Mouse (Mus musculus) brain, embryonic 18.5 days (tissue): ENCODE measurements around the gene Sept9.

Experiments
- DNase-seq: peaks from one replicate; pipeline ENCODE4 v3.0.0-alpha.2; 2012; ENCODE audit warnings: low read depth, low spot score

The Sept9 gene

DNA sequence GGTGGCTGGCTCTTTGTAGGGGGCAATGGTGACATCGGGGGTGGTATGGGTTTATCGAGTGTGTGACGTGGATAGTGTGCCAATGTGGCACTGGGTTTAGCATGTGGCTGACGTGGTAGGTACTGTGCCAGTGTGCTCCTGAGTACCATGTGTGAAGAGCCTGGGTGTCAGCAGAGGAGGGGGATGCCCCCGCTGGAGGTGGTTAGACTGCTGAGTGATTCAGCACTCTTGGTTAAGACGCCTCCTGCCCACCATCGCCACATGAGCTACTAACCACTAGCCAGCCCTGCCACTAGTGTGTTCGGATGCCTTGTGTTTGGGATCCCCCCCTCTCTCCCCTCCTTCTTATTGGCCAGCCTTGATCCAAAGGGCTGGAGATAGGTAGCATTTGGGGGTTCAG, 21.3 kb downstream of the Sept9 start:
- no peak for DNase-seq

DNA sequence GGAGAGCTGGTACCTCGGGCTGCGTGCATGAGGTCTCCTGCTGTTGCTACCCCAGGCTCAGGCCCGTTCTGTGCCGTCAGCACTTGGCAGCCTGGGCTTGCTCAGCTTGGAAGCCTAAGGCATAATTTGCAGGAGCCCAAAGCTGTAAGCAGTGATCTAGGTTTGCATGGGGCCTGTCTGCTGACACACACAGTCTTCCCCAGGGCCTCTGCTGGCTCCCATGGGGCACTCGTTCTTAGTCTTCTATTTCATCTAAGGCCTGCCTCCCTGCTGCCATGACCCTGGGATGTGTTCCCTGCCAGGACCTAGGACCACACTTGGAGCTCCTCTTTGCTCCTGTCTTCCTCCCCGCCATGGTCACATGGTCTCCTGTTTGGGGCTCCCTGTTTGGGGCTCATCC, 21.7 kb downstream of the Sept9 start:
- DNase-seq, result no peak

DNA sequence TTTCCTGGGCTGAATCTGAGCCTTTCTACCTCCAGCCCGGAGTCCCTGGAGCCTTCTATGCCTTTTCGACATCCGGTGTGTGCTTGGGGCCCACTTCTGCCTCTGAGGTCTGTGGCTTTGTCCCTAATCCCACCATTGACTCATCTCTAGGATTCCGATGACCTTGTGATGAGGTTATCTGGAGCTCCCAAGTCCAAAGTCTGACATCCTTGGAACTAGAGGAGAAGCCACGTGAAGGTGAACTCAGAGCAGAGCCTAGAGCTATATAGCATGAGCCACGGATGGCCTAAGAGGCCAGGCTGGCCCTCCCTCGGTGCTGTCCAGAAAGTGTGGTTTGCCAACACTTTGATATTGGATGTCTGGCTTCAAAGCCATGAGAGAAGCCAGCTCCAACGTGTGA, 23.4 kb downstream of the Sept9 start:
- no peak for DNase-seq

DNA sequence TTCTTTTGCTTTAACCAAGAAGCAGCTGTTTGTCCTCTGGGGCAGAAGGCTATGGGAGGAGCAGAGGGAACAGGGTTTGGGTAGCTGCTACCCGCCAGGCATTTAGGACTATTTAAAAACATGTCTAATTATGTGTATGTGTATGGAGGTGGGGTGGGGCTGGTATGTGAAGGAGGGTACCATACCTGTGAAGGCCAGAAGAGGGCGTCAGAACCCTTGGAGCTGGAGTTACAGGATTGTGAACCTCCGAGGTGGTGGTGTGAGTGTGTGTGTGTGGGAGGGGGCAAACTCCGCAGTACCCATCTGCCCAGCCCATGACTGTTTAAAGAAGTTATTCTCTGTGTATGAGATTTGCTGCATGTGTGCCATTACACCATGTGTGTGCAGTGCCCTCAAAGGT, 25.3 kb downstream of the Sept9 start:
- no peak for DNase-seq

- DNase-seq, result no peak
These were observed 26.2 kb downstream of the Sept9 start for GRCm38 (mm10) chr11:117225531-117226213.

GRCm38 (mm10) chr11:117226214-117226535, 26.7 kb downstream of the Sept9 start:
- DNase-seq, result no peak

- DNase-seq, result no peak
These were observed 28.7 kb downstream of the Sept9 start for GRCm38 (mm10) chr11:117228139-117228538.

DNA sequence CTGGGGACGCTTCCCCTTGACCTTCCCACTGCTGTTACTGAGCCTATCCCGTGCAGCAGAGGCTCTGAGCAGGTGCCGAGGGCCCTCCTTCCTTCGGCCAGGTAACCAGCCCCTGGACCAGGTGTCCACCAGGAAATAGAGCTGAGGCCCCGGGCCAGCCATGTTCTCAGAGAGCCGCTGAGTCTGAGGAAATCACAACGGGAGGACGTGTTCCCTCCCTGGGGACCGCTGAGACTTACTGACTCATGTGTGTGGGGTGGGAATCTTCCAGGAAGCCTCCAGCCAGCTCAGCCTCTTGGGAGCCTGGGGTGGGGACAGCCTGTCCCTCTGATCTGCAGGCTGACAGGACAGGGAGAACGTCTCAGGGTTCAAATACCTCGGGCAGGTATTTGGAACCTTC, 32.1 kb downstream of the Sept9 start:
- DNase-seq, result no peak

- no peak for DNase-seq
These were observed 32.6 kb downstream of the Sept9 start for GRCm38 (mm10) chr11:117232032-117232431.

GRCm38 (mm10) chr11:117232886-117233458, 33.5 kb downstream of the Sept9 start:
- no peak for DNase-seq

DNA sequence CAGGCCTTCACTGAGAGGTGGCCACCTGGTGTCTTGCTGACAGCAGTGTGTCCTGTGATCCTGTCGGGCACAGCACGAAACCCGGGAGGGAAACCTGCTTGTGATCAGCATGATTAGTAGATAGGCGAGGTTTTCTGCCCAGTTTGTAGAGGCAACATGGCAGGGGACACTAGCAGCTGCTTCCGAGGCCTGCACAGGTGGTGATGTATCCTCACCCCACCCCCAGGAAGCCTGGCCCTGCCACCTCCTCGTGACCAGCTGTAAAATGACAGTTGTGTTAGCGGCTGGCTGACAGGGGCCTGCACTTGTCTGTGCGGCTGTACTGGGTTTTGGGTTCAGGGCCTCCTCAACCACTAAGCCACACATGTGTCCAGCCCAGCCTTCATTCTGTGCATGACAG, 34.4 kb downstream of the Sept9 start:
- DNase-seq, result no peak

DNA sequence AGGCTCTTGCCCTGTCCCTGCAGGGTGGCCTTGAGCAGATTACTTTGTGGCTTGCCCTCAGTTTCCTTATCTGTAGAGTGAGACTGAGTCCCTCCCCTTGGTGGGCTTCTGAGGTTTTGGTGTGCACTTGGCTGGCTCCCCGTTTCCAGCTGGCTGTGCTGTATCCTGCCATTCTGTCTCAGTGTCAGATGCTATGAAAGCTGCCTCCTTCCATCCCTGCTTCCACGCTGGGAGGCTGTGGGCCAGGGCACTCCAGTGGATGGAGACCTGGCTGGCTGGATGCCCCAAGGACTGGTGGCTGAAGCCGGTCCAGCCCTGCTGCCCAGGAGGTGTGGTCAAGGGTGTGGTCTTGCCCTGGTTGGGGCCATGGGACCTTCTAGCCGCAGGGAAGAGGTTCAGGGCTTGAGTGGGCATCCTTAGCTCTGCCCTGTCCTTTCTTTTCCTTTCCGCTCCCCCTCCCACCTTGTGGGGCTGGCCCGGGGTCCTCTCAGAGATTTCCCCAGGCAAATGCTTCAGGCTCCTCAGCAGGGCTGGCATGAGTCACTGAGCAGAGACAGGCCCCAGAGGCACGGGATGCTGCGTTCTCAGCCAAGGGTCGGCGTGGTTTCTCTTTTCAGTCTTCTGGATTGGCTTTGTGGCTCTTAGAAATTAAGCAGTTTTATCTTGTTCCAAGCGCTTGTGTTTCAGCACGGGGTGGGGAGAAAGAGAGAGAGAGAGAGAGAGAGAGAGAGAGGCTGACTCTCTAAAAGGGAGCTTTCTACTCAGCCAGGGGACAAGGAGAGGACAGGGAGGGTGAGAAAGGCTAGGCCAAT, 35.8 kb downstream of the Sept9 start:
- no peak for DNase-seq

- no peak for DNase-seq
These were observed 36.5 kb downstream of the Sept9 start for GRCm38 (mm10) chr11:117235898-117236459.

GRCm38 (mm10) chr11:117238169-117238568, 38.7 kb downstream of the Sept9 start:
- DNase-seq, result peak; percentile 66

DNA sequence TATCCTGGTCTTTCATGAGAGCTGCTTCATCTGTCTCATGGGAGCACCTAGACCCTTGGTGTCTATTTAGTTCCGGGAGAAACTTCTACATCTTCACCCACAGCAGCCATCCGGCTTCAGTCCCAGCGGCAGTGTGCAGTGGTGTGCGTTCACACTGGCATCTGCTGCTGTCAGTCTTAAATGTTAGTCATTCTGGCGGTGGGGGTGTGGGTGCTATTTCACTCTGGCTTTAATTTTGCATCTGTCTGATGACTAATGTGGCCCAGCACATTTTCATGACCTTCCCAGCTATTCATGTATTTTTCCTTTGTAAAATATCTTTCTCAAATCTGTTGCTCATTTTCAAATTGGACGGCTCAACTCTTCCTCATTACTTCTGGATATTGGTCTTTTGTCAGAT, 40.2 kb downstream of the Sept9 start:
- DNase-seq, result no peak

DNA sequence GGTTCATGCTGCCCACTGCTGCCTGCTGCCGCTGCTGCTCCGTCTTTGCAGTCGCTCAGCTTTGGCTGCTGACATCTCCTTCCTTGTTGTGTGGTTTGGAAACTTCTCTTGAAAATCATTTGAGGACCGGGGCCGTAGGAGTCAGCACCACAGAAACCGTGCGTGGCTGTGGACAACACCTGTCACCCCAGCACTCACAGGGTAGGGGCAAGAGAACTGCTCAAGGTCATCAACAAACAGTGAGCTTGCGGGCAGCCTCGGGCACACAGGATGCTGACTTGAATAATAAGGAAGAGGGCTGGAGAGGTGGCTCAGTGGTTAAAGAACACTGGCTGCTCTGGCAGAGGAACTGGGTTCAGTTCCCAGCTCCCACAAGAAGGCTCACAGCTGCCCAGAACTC, 40.9 kb downstream of the Sept9 start:
- no peak for DNase-seq

DNA sequence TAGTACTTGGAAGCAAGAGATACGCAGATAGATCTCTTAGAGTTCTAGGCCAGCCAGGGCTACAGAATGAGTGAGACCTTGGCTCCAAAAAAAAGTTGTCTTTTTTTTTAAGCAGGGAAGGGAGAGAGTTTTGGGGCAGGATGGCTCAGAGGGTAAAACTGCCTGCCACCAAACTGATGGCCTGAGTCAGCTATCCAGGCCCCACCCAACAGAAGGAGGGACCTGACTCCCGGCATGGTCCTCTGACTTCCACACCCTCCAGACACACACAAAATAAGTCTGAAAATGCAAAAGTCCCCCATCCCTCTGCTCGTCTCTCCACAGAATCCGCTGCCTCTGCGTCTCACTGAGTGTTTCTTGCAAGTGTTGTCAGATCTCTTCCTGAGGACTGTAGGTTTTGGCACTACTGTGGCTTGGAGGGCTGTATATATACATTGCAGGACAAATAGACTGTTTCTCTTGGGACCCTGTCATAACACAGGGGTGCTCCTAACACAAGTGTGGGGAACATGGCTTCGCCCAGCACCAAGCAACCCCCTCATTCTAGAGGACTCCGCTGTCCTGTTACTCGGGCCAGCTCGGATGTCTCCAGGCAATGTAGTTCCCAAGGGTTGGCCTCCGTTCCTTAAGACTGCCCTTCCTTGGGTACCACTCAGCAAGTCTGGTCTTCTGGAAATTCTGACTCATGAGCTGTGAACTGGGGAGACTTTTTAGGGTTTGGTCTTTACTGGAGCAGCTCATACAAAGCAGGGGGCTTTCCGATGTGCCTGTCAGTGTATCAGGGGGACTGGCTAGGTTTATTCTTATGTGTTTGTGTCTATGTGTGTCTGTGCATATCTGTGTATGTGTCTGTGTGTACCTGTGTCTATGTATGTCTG, 41.6 kb downstream of the Sept9 start:
- DNase-seq, result no peak

DNA sequence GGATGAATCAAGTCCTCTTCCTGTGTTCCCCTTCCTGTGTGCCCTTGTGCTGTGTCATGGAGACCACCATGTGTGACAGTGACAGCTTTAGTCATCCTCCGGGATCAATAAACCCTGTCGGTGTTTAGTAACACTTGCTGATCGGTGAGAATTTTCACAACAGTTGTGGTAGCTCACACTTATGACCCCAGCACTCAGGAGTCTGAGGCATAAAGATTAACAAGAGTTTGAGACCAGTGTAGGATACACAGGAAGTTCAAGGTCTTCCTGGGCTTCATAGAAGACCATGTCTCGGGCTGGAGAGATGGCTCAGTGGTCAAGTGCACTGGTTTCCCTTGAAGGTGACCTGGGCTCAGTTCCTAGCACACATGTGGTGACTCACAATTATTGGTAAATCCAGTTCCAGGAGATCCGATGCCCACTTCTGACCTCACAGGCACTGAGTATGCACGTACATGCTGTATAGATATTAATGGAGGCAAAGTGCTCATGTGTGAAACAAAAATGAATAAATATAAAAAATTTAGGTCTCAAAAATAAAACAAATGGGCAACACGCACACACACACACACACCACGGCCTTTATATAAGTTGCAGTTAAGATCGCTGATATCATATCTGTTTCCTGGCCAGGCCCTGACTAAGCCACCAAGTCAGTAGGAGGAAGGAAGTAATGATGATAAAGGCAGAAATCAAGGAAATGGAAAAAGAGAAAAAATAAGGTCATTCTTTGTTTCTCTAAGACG, 43.1 kb downstream of the Sept9 start:
- DNase-seq, result no peak

GRCm38 (mm10) chr11:117243536-117244290, 44.3 kb downstream of the Sept9 start:
- DNase-seq, result no peak

- no peak for DNase-seq
These were observed 45.7 kb downstream of the Sept9 start for GRCm38 (mm10) chr11:117245041-117245725.
